Mouse (Mus musculus): Measurements from ENCODE around the gene 1700066M21Rik. TPM values are rescaled to one million over a fixed set of nuclear protein-coding genes. Genes with fewer than 3 reads are reported as not detected.

Gene 1700066M21Rik
- total RNA-seq, 2 experiments from 2014 or later, result 22.2 to 24.5 TPM

- Histone ChIP-seq H3K4me3 (no peak overlapping the region), H3K27ac (no peak overlapping the region)
- no peak for DNase-seq (ENCODE audit: low spot score in 2 of 2)
- TF ChIP-seq CTCF (conservative IDR thresholded peaks at IDR 0.05), result no peak
Measured at GRCm38 (mm10) chr1:57369111-57369510, 8.3 kb upstream of the 1700066M21Rik start.

- no peak for TF ChIP-seq CTCF (conservative IDR thresholded peaks at IDR 0.05)
- Histone ChIP-seq H3K4me3 (no peak overlapping the region), H3K27ac (no peak overlapping the region)
- no peak for DNase-seq (ENCODE audit: low spot score in 2 of 2)
Measured at GRCm38 (mm10) chr1:57370451-57370850, 7.0 kb upstream of the 1700066M21Rik start.

- no peak for TF ChIP-seq CTCF (conservative IDR thresholded peaks at IDR 0.05)
- no peak overlapping the region for H3K27ac ChIP-seq
- DNase-seq (ENCODE audit: low spot score in 2 of 2), result no peak
- H3K4me3 ChIP-seq, result no peak overlapping the region
Measured at GRCm38 (mm10) chr1:57375276-57375675, 2.1 kb upstream of the 1700066M21Rik start.

GRCm38 (mm10) chr1:57376806-57377205, 614 bp upstream of the 1700066M21Rik start:
- no peak overlapping the region for H3K27ac ChIP-seq
- DNase-seq (ENCODE audit: low spot score in 2 of 2), result no peak
- no peak for TF ChIP-seq CTCF (conservative IDR thresholded peaks at IDR 0.05)
- H3K4me3 ChIP-seq, result peak overlapping the region; percentile 89

- DNase-seq (ENCODE audit: low spot score in 2 of 2), result no peak
- no peak for TF ChIP-seq CTCF (conservative IDR thresholded peaks at IDR 0.05)
- no peak overlapping the region for H3K4me3 ChIP-seq
- H3K27ac ChIP-seq, result peak overlapping the region; percentile 84
Measured at GRCm38 (mm10) chr1:57386519-57386918, 9.1 kb downstream of the 1700066M21Rik start.

GRCm38 (mm10) chr1:57387876-57388275, 10.5 kb downstream of the 1700066M21Rik start:
- DNase-seq (ENCODE audit: low spot score in 2 of 2), result peak; percentile 60 to 74
- TF ChIP-seq CTCF (conservative IDR thresholded peaks at IDR 0.05), result no peak
- Histone ChIP-seq H3K4me3 (no peak overlapping the region), H3K27ac (peak overlapping the region; percentile 84)

- no peak overlapping the region for H3K4me3 ChIP-seq
- peak overlapping the region; percentile 84 for H3K27ac ChIP-seq
- no peak for TF ChIP-seq CTCF (conservative IDR thresholded peaks at IDR 0.05)
- no peak for DNase-seq (ENCODE audit: low spot score in 2 of 2)
Measured at GRCm38 (mm10) chr1:57388402-57389155, 11.2 kb downstream of the 1700066M21Rik start.

GRCm38 (mm10) chr1:57390993-57391790, 13.8 kb downstream of the 1700066M21Rik start:
- Histone ChIP-seq H3K27ac (no peak overlapping the region), H3K4me3 (no peak overlapping the region)
- no peak for TF ChIP-seq CTCF (conservative IDR thresholded peaks at IDR 0.05)
- DNase-seq (ENCODE audit: low spot score in 2 of 2), result no peak

- no peak for DNase-seq (ENCODE audit: low spot score in 2 of 2)
- no peak for TF ChIP-seq CTCF (conservative IDR thresholded peaks at IDR 0.05)
- no peak overlapping the region for H3K4me3 ChIP-seq
- H3K27ac ChIP-seq, result no peak overlapping the region
Measured at GRCm38 (mm10) chr1:57392417-57392816, 15.0 kb downstream of the 1700066M21Rik start.

GRCm38 (mm10) chr1:57394051-57394450, 16.6 kb downstream of the 1700066M21Rik start:
- H3K27ac ChIP-seq, result no peak overlapping the region
- peak; percentile 93 for TF ChIP-seq CTCF (conservative IDR thresholded peaks at IDR 0.05)
- peak; percentile 34 to 72 for DNase-seq (ENCODE audit: low spot score in 2 of 2)
- H3K4me3 ChIP-seq, result no peak overlapping the region

- DNase-seq (ENCODE audit: low spot score in 2 of 2), result no peak
- TF ChIP-seq CTCF (conservative IDR thresholded peaks at IDR 0.05), result no peak
- H3K4me3 ChIP-seq, result no peak overlapping the region
- H3K27ac ChIP-seq, result peak overlapping the region; percentile 73
Measured at GRCm38 (mm10) chr1:57400321-57400720, 22.9 kb downstream of the 1700066M21Rik start.

- TF ChIP-seq CTCF (conservative IDR thresholded peaks at IDR 0.05), result no peak
- H3K27ac ChIP-seq, result peak overlapping the region; percentile 73
- no peak overlapping the region for H3K4me3 ChIP-seq
- no peak for DNase-seq (ENCODE audit: low spot score in 2 of 2)
Measured at GRCm38 (mm10) chr1:57400877-57401276, 23.5 kb downstream of the 1700066M21Rik start.

- no peak for DNase-seq (ENCODE audit: low spot score in 2 of 2)
- no peak overlapping the region for H3K4me3 ChIP-seq
- H3K27ac ChIP-seq, result no peak overlapping the region
- no peak for TF ChIP-seq CTCF (conservative IDR thresholded peaks at IDR 0.05)
Measured at GRCm38 (mm10) chr1:57402116-57402515, 24.7 kb downstream of the 1700066M21Rik start.
